Mouse (Mus musculus): ENCODE measurements around the gene Rftn1. TPM values are rescaled to one million over a fixed set of nuclear protein-coding genes. Genes with fewer than 3 reads are reported as not detected.

The Rftn1 gene
- total RNA-seq, 1 experiment: 5.0 TPM

GRCm38 (mm10) chr17:50067774-50068680, 122.4 kb downstream of the Rftn1 start:
- H3K9ac ChIP-seq (ENCODE audit: insufficient read depth, low read depth, low read length, poor library complexity, severe bottlenecking): no peak overlapping the region
- H3K4me1 ChIP-seq (ENCODE audit: control insufficient read depth in 2 of 2, insufficient read depth in 2 of 2, low read length in 2 of 2, poor library complexity in 1 of 2): no peaks in the 10 kb centered on the region
- H3K4me3 ChIP-seq (ENCODE audit: insufficient read depth in 1 of 2, low read depth in 1 of 2, low read length in 2 of 2, poor library complexity in 1 of 2, severe bottlenecking in 1 of 2): no peak overlapping the region
- DNase-seq (ENCODE audit: low read depth, low spot score): no peak
- in situ Hi-C loops (cut with MboI; ENCODE audit: low sequenced_read_pairs in 2 of 2, unreplicated experiment in 2 of 2): no loop called here
- no peaks in the 10 kb centered on the region for H3K9me3 ChIP-seq (ENCODE audit: control insufficient read depth, insufficient read depth, low read depth, low read length)
- no peak overlapping the region for H3K27ac ChIP-seq (ENCODE audit: insufficient read depth, low read depth, low read length, poor library complexity, severe bottlenecking)
- H3K36me3 ChIP-seq (ENCODE audit: control insufficient read depth, insufficient read depth, low read length, poor library complexity, severe bottlenecking): no peaks in the 10 kb centered on the region
- TF ChIP-seq ZNF384 (IDR thresholded peaks at IDR 0.05; ENCODE audit: low read depth, low read length) (no peak), MAFK (IDR thresholded peaks at IDR 0.05; ENCODE audit: insufficient read depth, low read depth, low read length) (no peak), ZC3H11A (IDR thresholded peaks at IDR 0.05; ENCODE audit: borderline replicate concordance, low read depth, low read length) (no peak), HCFC1 (IDR thresholded peaks at IDR 0.05; ENCODE audit: borderline replicate concordance, insufficient read depth, low read length) (no peak), CHD2 (IDR thresholded peaks at IDR 0.05; ENCODE audit: low read depth, low read length) (no peak)

- H3K4me3 ChIP-seq (ENCODE audit: insufficient read depth in 1 of 2, low read depth in 1 of 2, low read length in 2 of 2, poor library complexity in 1 of 2, severe bottlenecking in 1 of 2): no peak overlapping the region
- DNase-seq (ENCODE audit: low read depth, low spot score): no peak
- in situ Hi-C loops (cut with MboI; ENCODE audit: low sequenced_read_pairs in 2 of 2, unreplicated experiment in 2 of 2): no loop called here
- H3K9ac ChIP-seq (ENCODE audit: insufficient read depth, low read depth, low read length, poor library complexity, severe bottlenecking): no peak overlapping the region
- TF ChIP-seq CHD2 (IDR thresholded peaks at IDR 0.05; ENCODE audit: low read depth, low read length) (no peak), ZC3H11A (IDR thresholded peaks at IDR 0.05; ENCODE audit: borderline replicate concordance, low read depth, low read length) (no peak), MAFK (IDR thresholded peaks at IDR 0.05; ENCODE audit: insufficient read depth, low read depth, low read length) (no peak), HCFC1 (IDR thresholded peaks at IDR 0.05; ENCODE audit: borderline replicate concordance, insufficient read depth, low read length) (no peak), ZNF384 (IDR thresholded peaks at IDR 0.05; ENCODE audit: low read depth, low read length) (no peak)
- H3K36me3 ChIP-seq (ENCODE audit: control insufficient read depth, insufficient read depth, low read length, poor library complexity, severe bottlenecking): no peaks in the 10 kb centered on the region
- no peaks in the 10 kb centered on the region for H3K9me3 ChIP-seq (ENCODE audit: control insufficient read depth, insufficient read depth, low read depth, low read length)
- no peaks in the 10 kb centered on the region for H3K4me1 ChIP-seq (ENCODE audit: control insufficient read depth in 2 of 2, insufficient read depth in 2 of 2, low read length in 2 of 2, poor library complexity in 1 of 2)
- H3K27ac ChIP-seq (ENCODE audit: insufficient read depth, low read depth, low read length, poor library complexity, severe bottlenecking): no peak overlapping the region
Observed at GRCm38 (mm10) chr17:50066822-50067713, 123.4 kb downstream of the Rftn1 start.

GRCm38 (mm10) chr17:50063832-50064627, 126.4 kb downstream of the Rftn1 start:
- TF ChIP-seq ZNF384 (IDR thresholded peaks at IDR 0.05; ENCODE audit: low read depth, low read length): no peak
- TF ChIP-seq MAFK (IDR thresholded peaks at IDR 0.05; ENCODE audit: insufficient read depth, low read depth, low read length): no peak
- no peak for TF ChIP-seq ZC3H11A (IDR thresholded peaks at IDR 0.05; ENCODE audit: borderline replicate concordance, low read depth, low read length)
- TF ChIP-seq HCFC1 (IDR thresholded peaks at IDR 0.05; ENCODE audit: borderline replicate concordance, insufficient read depth, low read length): no peak
- no peak for TF ChIP-seq CHD2 (IDR thresholded peaks at IDR 0.05; ENCODE audit: low read depth, low read length)
- in situ Hi-C loops (cut with MboI; ENCODE audit: low sequenced_read_pairs in 2 of 2, unreplicated experiment in 2 of 2): no loop called here

DNA sequence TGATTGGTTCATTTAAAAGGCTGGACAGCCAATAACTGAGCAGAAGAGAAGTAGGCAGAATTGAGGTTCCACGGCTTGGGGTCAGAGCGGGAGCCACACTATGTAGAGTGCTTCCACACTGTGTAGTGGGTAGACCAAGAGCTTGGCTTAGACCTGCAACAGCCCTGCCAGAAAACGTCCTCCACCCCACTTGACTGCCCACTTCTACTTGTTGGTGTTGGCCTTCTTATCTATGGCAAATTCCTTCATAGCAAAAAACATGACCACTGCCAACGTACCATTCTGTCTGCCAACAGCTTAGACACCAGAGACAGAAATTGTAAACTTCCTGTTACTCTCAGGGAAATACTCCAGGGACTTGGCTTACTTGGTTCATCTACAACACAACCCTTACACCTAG, 127.8 kb downstream of the Rftn1 start:
- no peak for TF ChIP-seq ZNF384 (IDR thresholded peaks at IDR 0.05; ENCODE audit: low read depth, low read length)
- TF ChIP-seq MAFK (IDR thresholded peaks at IDR 0.05; ENCODE audit: insufficient read depth, low read depth, low read length): no peak
- no peak for TF ChIP-seq ZC3H11A (IDR thresholded peaks at IDR 0.05; ENCODE audit: borderline replicate concordance, low read depth, low read length)
- no peak for TF ChIP-seq HCFC1 (IDR thresholded peaks at IDR 0.05; ENCODE audit: borderline replicate concordance, insufficient read depth, low read length)
- no peak for TF ChIP-seq CHD2 (IDR thresholded peaks at IDR 0.05; ENCODE audit: low read depth, low read length)
- no peak for DNase-seq (ENCODE audit: low read depth, low spot score)
- Histone ChIP-seq H3K4me3 (ENCODE audit: insufficient read depth in 1 of 2, low read depth in 1 of 2, low read length in 2 of 2, poor library complexity in 1 of 2, severe bottlenecking in 1 of 2) (no peak overlapping the region), H3K9ac (ENCODE audit: insufficient read depth, low read depth, low read length, poor library complexity, severe bottlenecking) (no peak overlapping the region), H3K4me1 (ENCODE audit: control insufficient read depth in 2 of 2, insufficient read depth in 2 of 2, low read length in 2 of 2, poor library complexity in 1 of 2) (no peaks in the 10 kb centered on the region), H3K27ac (ENCODE audit: insufficient read depth, low read depth, low read length, poor library complexity, severe bottlenecking) (no peak overlapping the region), H3K9me3 (ENCODE audit: control insufficient read depth, insufficient read depth, low read depth, low read length) (no peaks in the 10 kb centered on the region), H3K36me3 (ENCODE audit: control insufficient read depth, insufficient read depth, low read length, poor library complexity, severe bottlenecking) (no peaks in the 10 kb centered on the region)
- in situ Hi-C loops (cut with MboI; ENCODE audit: low sequenced_read_pairs in 2 of 2, unreplicated experiment in 2 of 2): no loop called here

More at GRCm38 (mm10) chr17:50063832-50064627, 126.4 kb downstream of the Rftn1 start:
- H3K27ac ChIP-seq (ENCODE audit: insufficient read depth, low read depth, low read length, poor library complexity, severe bottlenecking): no peak overlapping the region
- H3K4me1 ChIP-seq (ENCODE audit: control insufficient read depth in 2 of 2, insufficient read depth in 2 of 2, low read length in 2 of 2, poor library complexity in 1 of 2): no peaks in the 10 kb centered on the region
- H3K9ac ChIP-seq (ENCODE audit: insufficient read depth, low read depth, low read length, poor library complexity, severe bottlenecking): no peak overlapping the region
- no peak for DNase-seq (ENCODE audit: low read depth, low spot score)
- no peak overlapping the region for H3K4me3 ChIP-seq (ENCODE audit: insufficient read depth in 1 of 2, low read depth in 1 of 2, low read length in 2 of 2, poor library complexity in 1 of 2, severe bottlenecking in 1 of 2)
- no peaks in the 10 kb centered on the region for H3K9me3 ChIP-seq (ENCODE audit: control insufficient read depth, insufficient read depth, low read depth, low read length)
- H3K36me3 ChIP-seq (ENCODE audit: control insufficient read depth, insufficient read depth, low read length, poor library complexity, severe bottlenecking): no peaks in the 10 kb centered on the region
